Comparison of ENCODE assay signal across 23 mouse cellular contexts in the genomic region with DNA sequence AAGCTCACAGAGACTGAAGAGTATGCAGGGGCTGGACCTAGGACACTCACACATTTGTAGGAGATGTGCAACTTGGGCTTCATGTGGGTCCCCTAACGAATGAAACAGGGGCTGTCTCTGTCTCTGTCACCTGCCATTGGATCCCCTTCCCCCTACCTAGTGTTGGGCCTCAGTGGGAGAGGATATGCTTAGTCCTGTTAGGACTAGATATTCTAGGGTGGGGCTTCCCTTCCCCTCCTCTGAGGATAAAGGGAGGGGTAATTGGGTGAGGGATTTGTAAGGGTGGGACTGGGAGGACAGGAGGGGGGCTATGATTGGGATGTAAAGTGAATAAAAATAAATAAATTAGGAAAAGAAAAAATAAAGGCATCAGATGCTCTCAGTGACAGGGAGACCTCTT. TPM values are rescaled to one million over a fixed set of nuclear protein-coding genes. Genes with fewer than 3 reads are reported as not detected.
"Had no signal": no experiment of that assay in that cellular context is flagged by ENCODE, and none has a peak within 500 bp of the region (broad histone marks: within the 10 kb centered on the region; RNA-seq: fewer than 3 reads in every experiment).

No protein-coding gene starts in this region.

- H3K4me2 ChIP-seq: limb, embryonic 12.5 days; limb, embryonic 15.5 days; lung, embryonic 15.5 days; midbrain, embryonic 11.5 days had no signal

- ATAC-seq: intestine, embryonic 16.5 days had no signal

- H3K9me3 ChIP-seq: limb, embryonic 12.5 days; limb, embryonic 15.5 days; lung, embryonic 15.5 days had no signal

- H3K27me3 ChIP-seq: limb, embryonic 12.5 days; limb, embryonic 15.5 days; lung, embryonic 15.5 days had no signal

- H3K36me3 ChIP-seq: limb, embryonic 12.5 days; limb, embryonic 15.5 days; lung, embryonic 15.5 days had no signal

- H3K4me3 ChIP-seq: limb, embryonic 12.5 days; limb, embryonic 15.5 days; lung, embryonic 15.5 days had no signal

- H3K9ac ChIP-seq: limb, embryonic 12.5 days; limb, embryonic 15.5 days; lung, embryonic 15.5 days had no signal

- H3K27ac ChIP-seq: limb, embryonic 12.5 days; limb, embryonic 15.5 days; lung, embryonic 15.5 days; stomach, postnatal 0 days had no signal

- H3K4me1 ChIP-seq: limb, embryonic 12.5 days; limb, embryonic 15.5 days; lung, embryonic 15.5 days had no signal

- DNase-seq: kidney, adult 18-20 months; kidney, adult 9 months; kidney, postnatal 14 days; kidney, postnatal 4 days; left cerebral cortex, postnatal 4 days; lung, adult 18-20 months; lung, postnatal 14 days; lung, postnatal 4 days; midbrain, embryonic 14.5 days; right cerebral cortex, adult 18-20 months; right cerebral cortex, postnatal 14 days; right cerebral cortex, postnatal 4 days; thymus, adult 2 months; thymus, postnatal 14 days; thymus, postnatal 4 days had no signal

RNA-seq across cellular contexts. Expression of a gene that starts 29.2 kb away (rescaled TPM):
- polyA plus RNA-seq: stomach, embryonic 14.5 days had no signal

RNA-seq across cellular contexts. Expression of a gene that starts 45.6 kb away (rescaled TPM):
- polyA plus RNA-seq: intestine, embryonic 16.5 days; neural tube, embryonic 11.5 days; stomach, embryonic 14.5 days; thymus, adult 2 months had no signal
